Mouse (Mus musculus): ENCODE results near the gene Tnnt3. TPM values are rescaled to one million over a fixed set of nuclear protein-coding genes. Genes with fewer than 3 reads are reported as not detected.

Gene Tnnt3
- 4.0 and 7.6 TPM in 2 replicates for polyA plus RNA-seq (2012; ENCODE audit: low replicate concordance)

DNA sequence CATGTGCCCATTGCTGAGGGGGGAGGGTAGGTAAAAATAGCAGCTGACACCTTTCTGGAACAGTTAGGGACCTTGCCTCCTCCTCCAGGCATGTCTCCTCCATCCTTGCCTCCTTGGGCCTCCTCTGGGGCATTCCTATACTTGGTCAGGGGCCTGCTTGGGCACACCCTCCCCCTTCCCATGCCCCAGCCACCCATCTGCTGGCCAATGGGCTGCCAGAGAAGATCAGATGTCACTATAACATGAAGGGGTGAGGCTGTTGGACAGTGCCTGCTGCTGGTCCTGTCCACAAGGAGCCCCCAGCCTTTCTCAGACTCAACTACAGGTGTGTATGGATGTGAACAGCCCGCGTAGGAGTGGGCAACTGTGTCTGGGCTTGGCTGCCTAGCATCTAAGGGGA, at the start of gene Tnnt3:
TSS of gene Tnnt3 (plus strand) at position 262 of the 400 bp plus-strand sequence.

DNA sequence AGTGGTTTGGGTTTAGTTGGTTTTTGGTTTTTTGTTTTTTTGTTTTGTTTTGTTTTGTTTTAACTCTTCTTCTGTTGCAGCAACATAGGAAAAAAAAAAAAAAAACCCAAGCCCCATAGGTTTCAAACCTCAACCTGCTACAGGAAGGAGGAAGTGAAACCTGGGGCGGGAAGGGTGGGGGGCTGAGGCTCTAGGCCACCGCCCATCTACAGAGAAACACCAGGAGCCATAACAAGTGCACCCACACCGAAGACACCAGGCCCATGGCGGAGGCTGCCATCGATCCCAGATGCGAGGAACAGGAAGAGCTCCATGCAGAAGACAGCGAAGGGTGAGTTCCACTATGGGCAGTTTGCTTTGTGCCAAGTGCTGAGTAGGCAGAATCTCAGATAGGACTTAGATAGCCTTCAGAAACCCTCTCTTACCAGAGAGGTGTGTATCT, 38.0 kb upstream of the Tnnt3 start, which contains the start of gene Lsp1:
TSS of gene Lsp1 (plus strand) at position 174 of the 442 bp plus-strand sequence.

DNA sequence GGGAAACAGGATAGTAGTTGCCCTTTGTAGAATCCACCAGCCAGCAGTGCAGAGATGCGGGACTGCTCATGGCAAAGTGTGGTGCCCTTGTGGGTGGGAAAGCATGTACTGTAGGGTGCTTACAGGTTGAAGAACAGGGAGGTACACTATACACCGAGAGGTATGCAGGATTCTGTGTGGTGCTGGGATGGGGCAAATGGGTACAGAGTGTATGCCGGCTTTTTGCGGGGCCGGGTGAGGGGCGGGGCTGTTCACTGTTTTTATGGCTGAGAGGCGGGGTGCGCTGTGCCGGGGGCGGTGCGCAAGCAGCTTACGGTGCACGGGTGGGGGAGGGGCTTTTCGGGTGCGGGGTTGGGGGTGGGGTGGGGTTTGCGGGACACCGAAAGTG, 34.0 kb downstream of the Tnnt3 start, which contains the start of gene Mrpl23:
TSS of gene Mrpl23 (plus strand) at position 16 of the 388 bp plus-strand sequence.

Other genes with a start within 250 kb of the Tnnt3 start
- gene Gm2431, start 240.5 kb upstream of the Tnnt3 start, polyA plus RNA-seq (2012; ENCODE audit: low replicate concordance): not detected in 2 replicates
- not detected in 2 replicates for gene Gm4559, start 224.5 kb upstream of the Tnnt3 start, polyA plus RNA-seq (2012; ENCODE audit: low replicate concordance)
- not detected in 2 replicates for gene Krtap5-1, start 201.7 kb upstream of the Tnnt3 start, polyA plus RNA-seq (2012; ENCODE audit: low replicate concordance)
- not detected in 2 replicates for gene Krtap5-4, start 195.3 kb upstream of the Tnnt3 start, polyA plus RNA-seq (2012; ENCODE audit: low replicate concordance)
- gene Ifitm10, start 125.1 kb upstream of the Tnnt3 start, polyA plus RNA-seq (2012; ENCODE audit: low replicate concordance): 41.9 and 231 TPM in 2 replicates
- gene Gm49369, start 116.2 kb upstream of the Tnnt3 start, polyA plus RNA-seq (2012; ENCODE audit: low replicate concordance): 54.8 and 139 TPM in 2 replicates
- 105 and 131 TPM in 2 replicates for gene Ctsd, start 110.8 kb upstream of the Tnnt3 start, polyA plus RNA-seq (2012; ENCODE audit: low replicate concordance)
- gene Syt8, start 64.0 kb upstream of the Tnnt3 start, polyA plus RNA-seq (2012; ENCODE audit: low replicate concordance): 0.15 and 1.6 TPM in 2 replicates
- 2.4 and 11.7 TPM in 2 replicates for gene Tnni2, start 57.0 kb upstream of the Tnnt3 start, polyA plus RNA-seq (2012; ENCODE audit: low replicate concordance)
- gene Lsp1, start 38.0 kb upstream of the Tnnt3 start, polyA plus RNA-seq (2012; ENCODE audit: low replicate concordance): 568 and 613 TPM in 2 replicates
- gene Mrpl23, start 33.9 kb downstream of the Tnnt3 start, polyA plus RNA-seq (2012; ENCODE audit: low replicate concordance): 12.9 and 28.3 TPM in 2 replicates
- 0.22 and 0.29 TPM in 2 replicates for gene Igf2, start 168.0 kb downstream of the Tnnt3 start, polyA plus RNA-seq (2012; ENCODE audit: low replicate concordance)
- gene Gm49394, start 171.1 kb downstream of the Tnnt3 start, polyA plus RNA-seq (2012; ENCODE audit: low replicate concordance): 0.05 TPM in 1 of 2 replicates, not detected in the other
- not detected in 2 replicates for gene Ins2, start 244.5 kb downstream of the Tnnt3 start, polyA plus RNA-seq (2012; ENCODE audit: low replicate concordance)

Measured in hematopoietic multipotent progenitor cell, adult 10-12 weeks (in vitro differentiated cells).